Mouse (Mus musculus): ENCODE data around the gene Mapk12. TPM values are rescaled to one million over a fixed set of nuclear protein-coding genes. Genes with fewer than 3 reads are reported as not detected.
A peak's percentile ranks its signal among the peaks of the same experiment; 100 is the strongest.

Mapk12 gene
- polyA plus RNA-seq, 3 experiments from 2014 or later = 0.50 to 3.6 (median 2.8) TPM

DNA sequence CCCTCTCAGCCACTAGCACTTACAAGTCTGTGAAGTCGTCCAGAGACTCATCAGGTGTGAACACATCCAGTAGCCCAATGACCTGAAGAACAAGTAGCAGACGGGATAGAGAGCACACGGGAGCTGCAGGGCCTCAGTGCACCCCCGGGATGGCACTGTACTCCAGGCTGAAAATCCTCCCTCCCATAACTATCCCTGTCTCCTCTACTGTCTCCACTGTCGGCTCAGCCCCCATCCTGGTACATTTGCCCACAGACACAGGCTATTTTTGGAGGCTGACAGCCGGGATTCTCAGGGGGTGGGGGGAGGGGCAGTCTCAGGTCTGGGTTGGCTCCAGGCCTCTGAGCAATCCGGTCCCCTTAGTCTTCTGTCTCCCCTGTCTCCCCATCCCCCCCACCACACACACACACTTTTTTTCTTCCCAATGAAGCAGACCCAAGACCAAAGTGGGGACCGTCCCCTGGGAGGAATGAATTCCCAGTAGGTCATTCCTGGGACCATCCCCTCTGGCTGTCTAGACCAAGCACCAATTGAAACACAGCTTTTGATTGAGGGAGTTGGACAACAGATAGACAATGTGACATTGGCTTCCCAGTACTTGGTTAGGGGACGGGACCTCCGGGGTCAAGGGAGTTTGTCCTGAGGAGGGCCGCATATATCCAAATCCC, 3.0 kb downstream of the Mapk12 start:
- ATAC-seq = no peak

GRCm38 (mm10) chr15:89136461-89137155, 3.9 kb downstream of the Mapk12 start:
- ATAC-seq = no peak

DNA sequence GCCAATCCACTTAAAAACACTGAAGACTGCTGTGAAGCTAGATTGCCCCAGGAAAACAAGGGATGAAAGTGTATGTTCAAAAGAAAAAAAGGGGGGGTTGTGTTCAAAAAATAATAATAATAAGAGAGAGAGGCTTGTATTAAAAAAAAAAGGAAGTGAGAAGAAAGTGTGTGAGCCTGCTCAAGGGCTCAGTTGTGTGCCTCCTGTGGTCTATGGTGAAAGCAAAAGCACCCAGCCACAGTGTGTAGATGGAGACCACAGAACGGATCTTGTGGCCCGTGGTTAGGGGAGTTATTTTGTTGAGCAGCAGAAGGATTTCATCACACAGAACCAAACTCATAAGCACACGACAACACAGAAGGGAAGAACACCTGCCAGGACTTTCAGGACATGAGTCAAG, 9.2 kb downstream of the Mapk12 start:
- ATAC-seq = peak; percentile 84

GRCm38 (mm10) chr15:89130245-89130644, 10.3 kb downstream of the Mapk12 start:
- no peak for ATAC-seq

GRCm38 (mm10) chr15:89128382-89129350, 11.8 kb downstream of the Mapk12 start, which contains the start of gene Hdac10:
Hdac10 (minus strand) TSS chr15:89128700.
- peak; percentile 79 for ATAC-seq

DNA sequence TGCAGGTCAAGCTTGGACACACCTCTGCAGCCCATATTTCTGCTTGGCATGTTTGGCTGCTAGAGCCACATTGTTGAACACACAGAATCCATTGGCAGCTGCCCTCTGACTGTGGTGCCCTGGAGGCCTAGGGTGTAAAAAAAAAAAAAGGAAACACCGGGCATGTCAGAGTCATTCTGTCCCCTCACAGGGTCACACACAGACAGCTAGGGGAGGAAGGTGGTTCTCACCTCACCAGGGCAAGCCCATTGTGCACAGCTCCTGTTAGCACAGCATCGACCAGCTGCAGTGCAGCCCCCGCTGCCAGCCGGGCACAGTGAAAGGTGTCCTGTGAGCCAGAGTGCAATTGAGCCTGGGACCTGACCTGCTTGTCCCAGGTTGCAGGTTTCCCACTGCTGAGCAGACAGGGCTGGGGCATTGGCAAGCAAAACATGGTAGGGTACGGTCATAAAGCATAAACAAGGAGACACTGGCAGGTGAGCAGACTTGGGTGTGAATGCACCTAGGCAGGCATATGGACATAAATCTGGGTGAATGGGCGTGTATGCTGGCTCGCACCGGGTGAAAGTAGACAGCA, 13.1 kb downstream of the Mapk12 start:
- no peak for ATAC-seq

GRCm38 (mm10) chr15:89126622-89127021, 13.9 kb downstream of the Mapk12 start:
- ATAC-seq = no peak

DNA sequence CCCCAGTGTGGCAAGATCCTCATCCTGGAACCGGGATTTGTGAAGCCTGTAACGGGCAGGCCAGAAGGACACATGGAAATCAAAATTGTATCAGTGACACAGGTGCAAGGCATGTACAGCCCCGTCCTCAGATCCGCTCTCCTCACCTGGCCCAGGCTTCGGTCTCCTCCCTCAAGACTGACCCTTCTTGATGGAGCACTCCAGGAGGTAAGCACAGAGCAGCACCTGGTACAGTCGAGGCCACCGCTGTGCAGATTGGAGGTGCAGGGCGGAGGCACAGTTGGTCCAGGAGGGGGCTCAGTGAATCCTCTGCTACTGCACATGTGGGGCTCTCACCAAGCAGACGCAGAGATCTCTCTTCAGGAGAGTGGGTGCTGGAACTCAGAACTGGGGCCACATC, 15.2 kb downstream of the Mapk12 start:
- no peak for ATAC-seq

- no peak for ATAC-seq
Observed at GRCm38 (mm10) chr15:89124312-89124711, 16.2 kb downstream of the Mapk12 start.

DNA sequence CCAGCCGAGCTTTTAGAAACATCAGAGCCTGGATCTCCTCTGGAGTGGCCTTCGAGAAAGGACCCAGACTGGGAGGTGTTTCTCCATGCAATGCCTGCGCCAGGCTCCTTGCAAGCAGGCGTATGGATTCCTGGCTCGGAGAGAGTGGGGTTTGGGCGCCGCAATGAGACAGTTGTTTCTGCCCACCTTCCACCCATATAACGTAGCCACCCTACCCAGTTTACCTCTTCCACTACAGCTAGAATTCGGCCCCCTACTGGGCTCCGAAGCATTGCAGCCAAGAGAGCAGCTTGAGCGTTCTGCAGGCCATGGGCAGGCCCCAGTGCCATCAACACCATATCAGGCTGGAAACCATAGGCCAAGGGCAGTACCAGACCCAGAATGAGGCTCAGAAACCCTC, 16.9 kb downstream of the Mapk12 start:
- ATAC-seq = no peak

GRCm38 (mm10) chr15:89122649-89123366, 17.7 kb downstream of the Mapk12 start, which contains the start of gene Tubgcp6:
Tubgcp6 (minus strand) TSS chr15:89123112.
- ATAC-seq = peak; percentile 84

DNA sequence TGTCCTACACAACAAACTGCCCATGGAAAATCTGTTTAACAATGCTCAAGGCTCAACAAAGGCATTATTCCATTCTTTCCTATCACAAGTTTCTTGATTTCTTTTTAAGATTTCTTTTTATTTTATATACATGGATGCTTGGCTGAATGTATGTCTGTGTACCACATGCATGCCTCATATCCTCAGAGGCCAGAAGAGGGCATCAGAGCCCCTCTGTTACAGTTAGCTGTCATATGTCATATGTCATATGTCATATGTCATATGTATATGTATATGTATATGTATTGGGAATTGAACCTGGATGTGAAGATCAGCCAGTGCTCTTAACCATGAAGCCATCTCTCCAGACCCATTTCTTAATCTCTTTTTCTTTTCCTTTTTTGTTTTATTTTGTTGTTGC, 22.5 kb downstream of the Mapk12 start:
- ATAC-seq = peak; percentile 20

DNA sequence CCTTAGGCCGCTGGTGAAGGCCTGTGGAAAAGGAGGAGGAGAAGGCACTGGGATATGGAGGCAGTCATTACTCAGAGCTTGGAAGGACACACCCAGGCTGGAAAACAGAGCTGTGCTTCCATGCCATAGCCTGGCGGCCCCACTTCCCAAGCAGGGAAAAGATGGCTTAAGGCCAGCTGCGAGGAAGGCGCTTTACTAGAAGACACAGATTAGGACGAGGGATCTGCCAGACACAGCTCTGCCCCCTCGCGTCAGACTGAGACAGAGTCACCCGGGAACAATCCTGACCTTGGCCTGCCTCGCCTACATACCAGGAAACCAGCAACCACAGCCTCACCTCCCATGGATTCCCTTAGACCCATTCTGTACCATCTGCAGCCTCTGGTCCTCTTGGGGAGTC, 30.4 kb downstream of the Mapk12 start:
- ATAC-seq = no peak

DNA sequence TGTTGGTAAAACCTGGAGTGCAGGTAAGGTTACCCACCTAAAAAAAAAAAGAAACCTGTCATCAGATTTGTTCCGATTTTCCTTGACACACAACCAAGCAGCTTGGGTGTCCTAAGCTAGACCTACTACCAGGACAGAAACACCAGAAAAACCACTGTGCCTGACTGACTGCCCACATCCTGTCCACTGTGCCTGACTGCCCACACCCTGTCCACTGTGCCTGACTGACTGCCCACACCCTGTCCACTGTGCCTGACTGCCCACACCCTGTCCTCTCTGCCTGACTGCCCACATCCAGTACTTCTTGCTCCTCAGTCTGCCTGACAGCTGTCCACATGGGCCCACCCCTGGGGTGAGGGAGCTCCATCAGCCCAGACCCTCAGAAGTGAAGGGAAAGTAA, 33.5 kb downstream of the Mapk12 start:
- no peak for ATAC-seq

GRCm38 (mm10) chr15:89106073-89106472, 34.4 kb downstream of the Mapk12 start:
- ATAC-seq = no peak

DNA sequence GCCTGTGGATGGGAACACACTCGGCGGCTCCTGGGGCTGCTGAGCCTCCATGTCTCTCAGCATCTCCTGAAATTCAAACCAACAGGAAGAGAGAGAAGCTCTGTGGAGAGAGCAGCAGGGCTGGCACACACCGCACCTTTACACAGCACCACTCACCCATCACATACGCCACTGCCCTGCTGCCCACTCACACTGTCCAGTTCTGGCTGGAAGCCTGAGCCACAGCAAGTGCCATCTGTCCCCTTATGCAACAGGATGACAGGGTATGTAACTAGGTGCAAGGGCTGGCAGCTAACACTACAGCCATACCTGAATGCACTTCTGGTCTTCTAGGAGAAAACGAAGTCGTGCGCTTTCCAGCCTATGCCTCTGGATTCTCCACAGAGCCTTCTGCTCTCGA, 36.1 kb downstream of the Mapk12 start:
- ATAC-seq = no peak

GRCm38 (mm10) chr15:89103921-89104320, 36.6 kb downstream of the Mapk12 start:
- ATAC-seq = no peak

- no peak for ATAC-seq
Observed at GRCm38 (mm10) chr15:89102646-89103045, 37.9 kb downstream of the Mapk12 start.

GRCm38 (mm10) chr15:89100823-89101222, 39.7 kb downstream of the Mapk12 start:
- no peak for ATAC-seq

DNA sequence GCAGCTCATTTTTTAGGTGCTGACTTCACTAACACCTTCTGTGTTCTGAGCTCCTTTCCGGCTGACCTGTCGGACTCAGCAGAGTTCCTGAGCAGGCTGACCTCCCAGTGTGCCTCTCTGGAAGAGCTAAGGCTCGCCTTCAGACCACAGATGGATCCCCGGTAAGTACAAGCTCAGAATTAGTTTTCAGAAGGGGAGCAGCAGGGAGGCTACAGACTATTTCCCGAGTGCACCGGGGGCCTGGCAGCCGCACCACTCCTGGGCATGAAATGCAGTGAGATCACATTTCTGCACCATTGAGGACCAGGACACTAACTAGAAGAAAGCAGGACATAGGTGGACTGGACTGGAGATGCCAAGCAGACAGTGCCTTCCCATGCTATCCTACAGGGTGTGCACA, 41.9 kb downstream of the Mapk12 start:
- no peak for ATAC-seq

DNA sequence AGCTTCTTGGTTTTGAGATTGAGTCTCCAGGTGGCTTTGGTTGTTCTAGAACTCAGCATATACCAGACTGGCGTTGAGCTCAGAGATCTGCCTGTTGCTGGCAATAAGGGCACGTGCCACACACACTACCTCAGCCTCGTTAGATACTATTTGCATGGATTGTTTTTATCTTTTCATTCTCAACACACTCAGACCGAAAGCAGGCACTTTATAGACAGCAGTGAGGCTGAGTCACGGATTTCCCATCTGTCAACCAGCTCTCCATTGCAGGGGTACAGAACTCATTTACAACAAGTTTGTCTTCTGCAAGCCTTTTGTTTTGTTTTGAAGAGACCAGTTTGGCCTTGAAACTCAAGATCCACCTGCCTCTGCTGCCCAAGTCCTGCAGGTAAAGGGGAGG, 43.1 kb downstream of the Mapk12 start:
- no peak for ATAC-seq

DNA sequence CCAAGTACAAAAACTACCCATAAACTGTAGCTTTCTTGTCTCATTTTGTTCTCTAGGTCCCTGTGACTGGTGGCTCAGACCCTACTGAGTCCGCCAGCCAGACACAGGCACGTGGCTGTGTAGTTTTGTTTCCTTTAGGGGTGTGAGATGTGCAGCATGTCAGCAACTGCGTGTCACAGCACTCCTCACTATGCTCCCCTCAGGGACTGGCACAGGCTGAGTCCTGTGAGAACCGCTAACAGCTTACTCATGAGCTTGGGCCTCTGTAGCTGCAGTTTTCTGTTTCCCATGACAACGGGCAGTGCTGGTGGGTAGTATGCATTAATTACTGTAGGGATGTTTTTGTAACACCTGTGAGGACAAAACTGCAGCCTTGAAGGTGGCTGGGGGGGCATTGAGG, 48.3 kb downstream of the Mapk12 start:
- ATAC-seq = no peak
